Mouse (Mus musculus) lung, postnatal 36 days (tissue): ENCODE measurements at regions not wholly inside any gene's neighbourhood (a gene's known extent, or its start where the extent isn't known, plus 50 kb on each side); places are given as distances from the start of the nearest gene placed in this dataset.
A peak's percentile ranks its signal among the peaks of the same experiment; 100 is the strongest.
"Not testable (repeated sequence)": the region's sequence is repeated elsewhere in the genome, so short reads cannot be mapped to it uniquely, and the experiment has no call there.

Experiments
- DNase-seq: peaks from one replicate; pipeline ENCODE4 v3.0.0; 2022; ENCODE audit warnings: mixed read lengths

- no peak for DNase-seq
These were observed 495.2 kb upstream of the Cypt12 start for GRCm38 (mm10) chr3:17452984-17453383.

DNA sequence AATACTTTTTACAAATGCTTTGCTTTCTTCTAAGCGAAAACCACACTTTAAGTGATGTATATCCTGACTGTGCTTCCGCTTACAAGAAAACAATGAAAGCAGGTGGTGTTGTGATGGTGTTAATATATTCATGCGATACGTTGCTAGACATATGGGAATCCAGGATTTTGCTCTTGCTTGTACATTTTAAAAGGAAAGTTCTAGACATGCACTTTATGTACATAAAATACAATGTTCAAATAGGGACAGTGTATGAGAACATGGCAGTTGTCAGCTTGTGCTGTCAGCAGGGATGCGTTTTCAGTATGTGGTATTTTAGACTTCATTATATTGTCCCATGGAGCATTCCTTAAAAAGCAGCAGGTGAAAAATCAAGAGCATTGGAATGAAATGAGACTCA is 487.7 kb upstream of the Cypt12 start:
- DNase-seq: no peak

DNA sequence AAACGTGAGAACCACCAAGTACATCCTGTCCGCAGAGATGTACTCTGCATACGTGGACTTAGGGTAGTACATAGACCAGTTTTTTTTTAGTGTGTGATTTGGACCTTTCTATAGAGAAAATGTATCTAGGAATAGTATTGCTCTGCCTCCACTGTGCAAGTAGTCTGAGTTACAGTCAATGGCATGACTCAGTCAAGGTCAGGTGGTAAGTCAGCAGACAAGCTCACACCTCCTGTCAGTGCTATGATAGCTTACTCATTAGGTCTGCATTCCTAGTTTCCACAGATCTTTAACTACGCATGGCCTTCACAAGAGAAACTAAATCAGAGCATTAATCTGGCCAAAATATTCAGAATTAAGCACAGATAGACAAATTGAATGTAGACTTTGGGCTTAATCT is 486.8 kb upstream of the Cypt12 start:
- no peak for DNase-seq

GRCm38 (mm10) chr3:17473812-17474211 is 474.4 kb upstream of the Cypt12 start:
- no peak for DNase-seq

GRCm38 (mm10) chr3:17489240-17490142 is 458.7 kb upstream of the Cypt12 start:
- no peak for DNase-seq

GRCm38 (mm10) chr3:17490632-17491031 is 457.6 kb upstream of the Cypt12 start:
- DNase-seq: no peak

- no peak for DNase-seq
These were observed 449.9 kb upstream of the Cypt12 start for GRCm38 (mm10) chr3:17498291-17498690.

DNA sequence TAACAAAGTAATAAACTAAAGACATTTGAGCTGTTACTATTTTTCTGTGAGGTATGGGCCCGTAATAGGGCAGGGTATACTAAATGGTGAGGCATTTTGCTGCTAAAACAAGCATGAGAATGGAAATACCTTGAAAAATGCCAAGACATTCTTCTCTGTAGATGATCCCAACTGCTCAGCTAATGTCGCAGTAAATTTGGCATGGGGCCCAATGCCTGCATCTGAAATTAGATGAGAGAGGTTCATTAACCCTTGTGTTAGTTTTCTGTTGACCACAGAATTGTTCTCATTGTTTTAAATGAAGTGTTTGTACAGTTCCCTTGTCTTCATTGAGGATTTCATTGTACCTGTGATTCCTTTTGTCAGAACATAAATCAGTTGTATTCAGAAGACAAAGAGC is 446.7 kb upstream of the Cypt12 start:
- no peak for DNase-seq

DNA sequence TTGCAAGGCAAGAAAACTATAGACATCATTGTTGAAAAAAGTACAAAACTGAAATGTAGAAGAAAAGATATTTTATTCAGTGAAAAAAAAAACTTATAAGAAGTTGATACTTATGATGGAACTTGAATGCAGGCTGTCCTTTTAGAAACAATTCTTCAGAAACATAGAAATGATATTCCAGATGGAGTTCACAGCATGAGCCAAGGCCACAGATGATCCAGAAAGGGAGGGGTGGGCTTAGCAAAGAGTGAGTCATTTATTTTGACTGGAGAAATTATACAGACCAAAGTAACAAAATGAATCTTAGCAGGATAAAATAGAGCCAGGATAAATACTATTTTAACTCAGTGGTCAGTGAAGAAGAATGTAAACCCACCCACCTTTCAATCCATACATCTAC is 406.9 kb upstream of the Cypt12 start:
- DNase-seq: no peak

DNA sequence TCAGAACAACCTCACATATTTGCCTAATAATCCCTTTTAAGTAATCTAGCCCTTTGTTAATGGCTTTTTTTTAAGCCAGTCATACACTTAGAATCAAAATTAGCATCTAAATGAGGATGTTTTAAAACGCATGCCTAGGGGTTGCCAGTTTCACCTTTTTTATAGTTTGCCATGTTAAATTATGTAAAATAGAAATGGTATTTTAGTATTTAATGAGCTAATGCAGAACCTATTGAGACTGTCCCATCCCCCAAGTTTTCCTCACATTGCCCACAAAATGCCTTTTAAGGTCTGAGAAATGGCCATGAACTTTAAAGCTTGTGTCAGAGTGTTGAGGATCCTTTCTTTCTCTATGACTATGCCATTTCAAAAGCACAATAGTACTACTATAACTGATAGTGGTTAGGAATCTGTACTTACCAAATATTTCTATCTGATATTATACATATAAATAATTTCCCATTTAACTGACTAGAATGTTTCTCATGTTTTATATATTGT is 400.6 kb upstream of the Cypt12 start:
- no peak for DNase-seq

DNA sequence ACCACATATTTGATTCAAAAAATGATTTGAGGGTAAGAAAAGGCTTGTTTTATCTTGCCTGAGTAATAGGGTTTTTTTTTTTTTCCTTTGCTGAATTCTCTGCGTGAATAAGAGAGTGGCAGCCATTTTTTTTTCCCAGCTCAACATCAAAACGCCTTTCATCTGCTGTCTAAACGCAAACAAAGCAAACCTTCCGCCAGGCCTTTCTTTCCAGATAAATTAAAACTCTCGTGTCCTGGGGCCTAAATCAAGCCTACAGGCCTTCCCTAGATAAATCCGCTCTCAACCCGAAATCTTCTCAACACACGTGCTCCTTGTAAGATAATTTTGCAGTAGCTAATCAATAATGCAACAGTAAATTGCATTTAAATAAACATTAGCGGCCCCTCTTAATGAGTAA is 365.7 kb upstream of the Cypt12 start:
- DNase-seq: no peak

- no peak for DNase-seq
These were observed 358.2 kb upstream of the Cypt12 start for GRCm38 (mm10) chr3:17589956-17590546.

DNA sequence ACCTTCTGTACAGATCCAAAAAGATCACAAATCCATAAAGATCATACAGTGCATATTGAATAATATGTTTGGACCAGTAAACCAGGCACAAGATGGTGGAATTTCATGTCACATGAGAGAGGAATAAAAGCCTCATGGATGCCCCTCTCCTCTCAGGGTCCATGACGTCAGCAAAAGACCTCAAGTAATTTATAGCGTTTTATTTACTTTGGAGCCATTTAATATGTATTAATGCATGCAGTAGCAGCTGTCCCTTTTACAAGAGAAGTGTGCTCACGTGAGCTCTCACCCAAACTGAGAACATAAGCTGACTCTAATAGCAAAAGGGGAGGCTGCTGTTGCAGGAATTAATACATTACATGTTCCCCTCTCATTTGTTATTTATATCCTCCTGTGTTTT is 355.7 kb upstream of the Cypt12 start:
- DNase-seq: no peak

- no peak for DNase-seq
These were observed 351.8 kb upstream of the Cypt12 start for GRCm38 (mm10) chr3:17596365-17596764.

DNA sequence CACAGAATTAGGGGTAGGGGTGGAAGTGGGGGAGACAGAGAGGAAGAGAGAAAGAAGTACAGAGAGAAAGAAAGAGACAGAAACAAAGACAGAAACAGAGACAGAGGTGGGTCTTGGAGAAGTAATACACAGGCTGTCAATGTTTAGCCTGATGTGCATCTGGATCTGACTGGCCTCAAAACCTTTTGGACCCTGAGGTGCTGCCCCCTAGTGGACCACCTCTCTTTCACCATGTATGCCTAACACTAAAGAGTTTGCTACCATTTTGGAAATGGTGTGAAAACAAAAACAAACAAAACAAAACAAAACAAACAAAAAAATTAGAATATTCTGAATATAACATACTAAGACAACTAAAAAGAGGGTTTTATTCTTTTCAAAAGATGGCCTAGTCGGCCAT is 334.7 kb upstream of the Cypt12 start:
- no peak for DNase-seq

GRCm38 (mm10) chr3:17616439-17617070 is 331.7 kb upstream of the Cypt12 start:
- peak; percentile 27 for DNase-seq

DNA sequence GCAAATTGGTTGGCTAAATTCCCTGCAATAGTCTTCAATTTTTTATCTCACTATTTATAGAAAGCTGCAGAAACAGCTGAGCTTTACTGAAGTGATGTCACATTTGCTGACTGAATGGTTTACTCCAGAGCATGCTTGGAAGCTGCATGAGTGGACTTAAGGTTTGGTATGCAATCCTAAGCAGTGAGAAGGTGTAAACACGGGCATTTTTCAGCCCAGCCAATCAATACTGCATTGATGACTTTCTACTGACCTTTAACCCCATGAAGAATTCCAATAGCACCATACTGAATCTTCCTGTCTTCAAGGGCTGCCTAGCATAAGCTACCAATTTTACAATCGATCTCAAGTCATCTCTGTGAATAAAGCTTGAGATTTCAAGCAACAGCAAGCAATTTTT is 328.7 kb upstream of the Cypt12 start:
- no peak for DNase-seq

DNA sequence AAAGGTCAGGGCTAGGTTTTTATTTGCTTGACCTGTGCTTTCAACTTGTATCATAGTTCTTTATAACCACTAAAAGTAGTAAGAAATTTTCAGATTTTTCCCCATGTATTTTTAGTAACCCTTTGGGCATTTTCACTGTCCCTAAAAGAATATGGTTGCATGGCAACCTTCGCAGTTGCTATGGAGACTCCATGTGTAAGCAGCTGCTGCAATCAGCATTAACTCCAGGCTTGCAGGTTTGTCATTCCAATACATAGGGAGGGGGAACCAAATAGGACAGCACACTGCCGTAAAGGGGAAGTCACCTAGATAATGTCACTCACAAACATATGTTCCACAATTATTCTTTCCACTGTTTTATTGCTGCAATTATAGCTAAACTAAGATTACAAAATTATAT is 328.3 kb upstream of the Cypt12 start:
- DNase-seq: no peak

DNA sequence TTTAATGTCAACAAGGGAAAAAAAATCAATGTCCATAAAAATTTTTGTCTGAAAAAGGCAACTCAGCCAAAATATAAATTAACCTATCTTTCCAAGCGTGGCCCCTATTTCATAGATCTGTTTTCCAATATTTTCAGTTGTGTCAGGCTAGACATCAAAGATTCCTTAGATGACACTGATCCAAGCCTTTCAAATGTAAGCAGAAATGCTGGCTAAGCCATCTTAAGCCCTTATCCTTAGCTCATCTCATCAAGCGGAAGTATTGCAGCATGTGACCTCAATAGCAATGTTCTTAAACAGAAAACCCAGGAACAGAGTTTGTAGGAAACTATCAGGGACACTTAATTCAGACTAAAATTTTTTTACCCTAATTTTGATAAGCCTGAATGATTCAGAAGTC is 327.8 kb upstream of the Cypt12 start:
- DNase-seq: no peak

- no peak for DNase-seq
These were observed 315.7 kb upstream of the Cypt12 start for GRCm38 (mm10) chr3:17632484-17632883.

DNA sequence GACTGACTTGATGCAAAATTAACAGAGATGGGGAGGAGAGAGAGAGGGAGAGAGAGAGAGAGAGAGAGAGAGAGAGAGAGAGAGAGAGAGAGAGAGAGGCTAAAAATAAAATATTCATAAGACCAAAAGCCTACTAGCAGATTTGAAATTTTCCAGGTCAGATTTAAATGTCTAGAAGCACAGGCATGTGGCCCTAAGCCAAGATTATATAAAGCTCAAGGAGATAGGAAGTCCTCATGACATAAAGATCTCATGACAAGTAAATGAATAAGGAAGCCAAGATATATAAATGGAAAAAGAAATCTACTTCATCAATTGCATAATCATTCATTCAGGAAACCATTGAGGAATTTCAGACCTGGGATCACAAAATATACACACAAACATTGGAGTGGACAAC is 311.9 kb upstream of the Cypt12 start:
- DNase-seq: no peak

DNA sequence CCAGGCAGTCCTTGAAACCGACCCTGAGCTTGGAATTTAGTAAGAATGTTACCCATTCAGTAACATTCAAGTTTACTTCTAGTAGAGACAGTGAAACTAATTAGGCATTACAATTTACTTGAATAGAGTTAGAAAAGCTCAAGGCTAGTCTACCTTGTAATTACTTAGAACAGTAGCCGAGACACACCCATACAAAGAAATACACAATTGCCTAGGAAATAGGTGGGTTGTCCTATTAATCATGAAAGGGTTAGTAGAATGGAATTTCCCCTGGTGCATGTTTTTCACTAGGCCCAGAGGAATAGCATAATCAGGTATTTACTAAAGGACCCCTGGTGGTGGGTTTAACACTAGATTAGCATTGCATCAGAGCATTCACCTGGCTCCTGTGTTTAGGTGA is 288.2 kb upstream of the Cypt12 start:
- not testable (repeated sequence) for DNase-seq

DNA sequence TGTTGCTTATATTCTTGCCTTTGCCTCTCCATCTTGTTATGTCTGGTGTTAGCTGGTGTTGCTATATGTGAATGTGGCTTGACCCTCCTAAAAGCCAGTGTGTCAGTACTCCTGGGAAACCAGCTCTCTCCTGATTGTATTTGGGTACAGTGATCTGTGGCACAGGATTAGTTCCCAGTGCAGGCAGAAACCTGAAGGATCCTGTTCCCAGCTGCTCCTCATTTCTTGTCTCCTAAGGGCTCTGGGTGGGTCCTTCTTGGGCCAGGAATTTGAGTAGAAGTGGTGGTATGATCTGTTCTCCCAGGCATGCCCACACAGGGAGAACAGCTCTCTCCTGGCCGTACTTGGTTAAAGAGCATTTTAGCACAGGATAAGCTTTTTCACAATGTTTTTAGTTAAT is 286.2 kb upstream of the Cypt12 start:
- no peak for DNase-seq

- DNase-seq: no peak
These were observed 281.2 kb upstream of the Cypt12 start for GRCm38 (mm10) chr3:17667016-17667415.
